Mouse (Mus musculus) heart, adult 2 months (tissue): ENCODE data around the gene Gm10134.

Experiments used
- CTCF ChIP-seq: fragments of 200-600 bp; IDR thresholded peaks from 2 replicates; pipeline ENCODE4 v1.8.1; 2022; ENCODE audit warnings: antibody characterized with exemption, mild to moderate bottlenecking, moderate library complexity
- EP300 ChIP-seq: fragments of 200-500 bp; IDR thresholded peaks from 2 replicates; pipeline ENCODE4 v1.6.1; 2011; ENCODE audit warnings: low read depth, low read length, control low read depth; ENCODE audit not compliant: insufficient read depth
- POLR2A ChIP-seq: fragments of 200-500 bp; IDR thresholded peaks from 2 replicates; pipeline ENCODE4 v1.6.1; 2011; ENCODE audit warnings: mild to moderate bottlenecking, low read depth, low read length, control low read depth; ENCODE audit not compliant: insufficient read depth

- TF ChIP-seq POLR2A (no peak), CTCF (no peak), EP300 (no peak)
Observed at GRCm38 (mm10) chr2:28518231-28518630, 12.3 kb downstream of the Gm10134 start.
